Comparison of ENCODE assay signal across 9 mouse cellular contexts in genomic region chr9:114687639-114688038, GRCm38 (mm10). TPM values are rescaled to one million over a fixed set of nuclear protein-coding genes. Genes with fewer than 3 reads are reported as not detected.
DNase-seq lines count a peak whose midpoint lies in the region; ATAC-seq lines count a peak whose summit lies in the region.
"Had no signal": no experiment of that assay in that cellular context is flagged by ENCODE, and none has a peak within 500 bp of the region (broad histone marks: within the 10 kb centered on the region; RNA-seq: fewer than 3 reads in every experiment).

No protein-coding gene starts in this region.

- H3K27ac ChIP-seq in liver, embryonic 11.5 days (ENCODE audit: low read depth, low read length), result no peak overlapping the region
- H3K27ac ChIP-seq in forebrain, embryonic 11.5 days (ENCODE audit: low read depth, low read length), result no peak overlapping the region
- no peak overlapping the region for H3K27ac ChIP-seq in limb, embryonic 11.5 days (replicated peaks; ENCODE audit: low read depth, low read length)
- peak overlapping the region; percentile 98; the same call in 1 of the 2 replicates for H3K27ac ChIP-seq in neural tube, embryonic 15.5 days (replicated peaks)

- peaks cover 15% of the 10 kb centered on the region; the same call in 1 of the 2 replicates for H3K4me1 ChIP-seq in liver, embryonic 11.5 days (replicated peaks; ENCODE audit: control insufficient read depth, insufficient read depth, low read length)
- H3K4me1 ChIP-seq in forebrain, embryonic 11.5 days (replicated peaks; ENCODE audit: control insufficient read depth, insufficient read depth, low read length), result peaks cover 5% of the 10 kb centered on the region; the same call in 1 of the 2 replicates
- H3K4me1 ChIP-seq in limb, embryonic 11.5 days (ENCODE audit: control insufficient read depth, insufficient read depth, low read length), result peaks cover 13% of the 10 kb centered on the region
- H3K4me1 ChIP-seq in neural tube, embryonic 15.5 days, result peaks cover 28% of the 10 kb centered on the region

- H3K4me2 ChIP-seq in liver, embryonic 11.5 days, result peak overlapping the region; percentile 97
- H3K4me2 ChIP-seq in forebrain, embryonic 11.5 days (ENCODE audit: low read depth, low read length, severe bottlenecking), result peak overlapping the region; percentile 75; the same call in 1 of the 2 replicates
- H3K4me2 ChIP-seq in limb, embryonic 11.5 days (ENCODE audit: low read depth, severe bottlenecking), result peak overlapping the region; percentile 68
- H3K4me2 ChIP-seq in neural tube, embryonic 15.5 days, result peak overlapping the region; percentile 71

- peaks cover 4% of the 10 kb centered on the region; the same call in 1 of the 2 replicates for H3K36me3 ChIP-seq in liver, embryonic 11.5 days (ENCODE audit: control insufficient read depth, insufficient read depth, low read length)
- H3K36me3 ChIP-seq in forebrain, embryonic 11.5 days (ENCODE audit: control insufficient read depth, insufficient read depth, low read length), result no peaks in the 10 kb centered on the region
- peaks cover 3% of the 10 kb centered on the region; the same call in 1 of the 2 replicates for H3K36me3 ChIP-seq in limb, embryonic 11.5 days (ENCODE audit: control insufficient read depth, insufficient read depth, low read length)
- peaks cover 7% of the 10 kb centered on the region for H3K36me3 ChIP-seq in neural tube, embryonic 15.5 days

- no peak for ATAC-seq in liver, embryonic 11.5 days (replicated peaks; ENCODE audit: low FRiP score)
- ATAC-seq in forebrain, embryonic 11.5 days (replicated peaks; ENCODE audit: low FRiP score), result no peak
- no peak for ATAC-seq in limb, embryonic 11.5 days (ENCODE audit: insufficient number of reproducible peaks, low FRiP score, low TSS enrichment, low read depth)
- ATAC-seq in neural tube, embryonic 15.5 days (ENCODE audit: low FRiP score), result no peak

- no peak for DNase-seq in liver, embryonic 11.5 days (ENCODE audit: low spot score)
- DNase-seq in liver, result no peak
- DNase-seq in forebrain, embryonic 11.5 days (ENCODE audit: low spot score), result no peak
- no peak for DNase-seq in limb, embryonic 11.5 days (ENCODE audit: low spot score)
- DNase-seq in layer of hippocampus, adult 9-11 months, result no peak
- no peak for DNase-seq in frontal cortex, postnatal 36 days (ENCODE audit: low spot score in 2 of 2)
- DNase-seq in frontal cortex, postnatal 25 days (ENCODE audit: low spot score in 2 of 2), result no peak
- DNase-seq: lung, postnatal 10 days had no signal

- peak overlapping the region; percentile 92; the same call in 1 of the 2 replicates for H3K9ac ChIP-seq in liver, embryonic 11.5 days (ENCODE audit: low read depth, low read length)
- H3K9ac ChIP-seq in forebrain, embryonic 11.5 days (ENCODE audit: low read length), result peak overlapping the region; percentile 96
- no peak overlapping the region; the same call in 1 of the 2 replicates for H3K9ac ChIP-seq in limb, embryonic 11.5 days (ENCODE audit: low read length)
- H3K9ac ChIP-seq in neural tube, embryonic 15.5 days (replicated peaks), result peak overlapping the region; percentile 96

- H3K4me3 ChIP-seq in liver, embryonic 11.5 days (ENCODE audit: low read depth, low read length), result peak overlapping the region; percentile 91
- H3K4me3 ChIP-seq in forebrain, embryonic 11.5 days (ENCODE audit: low read depth, low read length), result peak overlapping the region; percentile 95
- peak overlapping the region; percentile 95 for H3K4me3 ChIP-seq in limb, embryonic 11.5 days (ENCODE audit: low read depth, low read length)
- H3K4me3 ChIP-seq in neural tube, embryonic 15.5 days (replicated peaks), result peak overlapping the region; percentile 84

- no peaks in the 10 kb centered on the region for H3K27me3 ChIP-seq in liver, embryonic 11.5 days (replicated peaks; ENCODE audit: control insufficient read depth, insufficient read depth, low read length)
- H3K27me3 ChIP-seq in forebrain, embryonic 11.5 days (ENCODE audit: control insufficient read depth, insufficient read depth, low read length), result no peaks in the 10 kb centered on the region
- H3K27me3 ChIP-seq in limb, embryonic 11.5 days (ENCODE audit: control insufficient read depth, insufficient read depth, low read length), result no peaks in the 10 kb centered on the region
- H3K27me3 ChIP-seq in neural tube, embryonic 15.5 days (replicated peaks), result no peaks in the 10 kb centered on the region

- H3K9me3 ChIP-seq in liver, embryonic 11.5 days (ENCODE audit: control insufficient read depth, low read length), result no peaks in the 10 kb centered on the region
- H3K9me3 ChIP-seq in forebrain, embryonic 11.5 days (ENCODE audit: control insufficient read depth, low read length), result no peaks in the 10 kb centered on the region
- no peaks in the 10 kb centered on the region for H3K9me3 ChIP-seq in limb, embryonic 11.5 days (ENCODE audit: control insufficient read depth, low read length)
- H3K9me3 ChIP-seq in neural tube, embryonic 15.5 days (replicated peaks), result no peaks in the 10 kb centered on the region

- WGBS in liver, embryonic 11.5 days, result 77% methylated on average over 13 of the region's 13 CpGs
- WGBS in forebrain, embryonic 11.5 days, result 72% methylated on average over 13 of the region's 13 CpGs
- 81% methylated on average over 13 of the region's 13 CpGs for WGBS in limb, embryonic 11.5 days
- WGBS in neural tube, embryonic 15.5 days, result 76% methylated on average over 13 of the region's 13 CpGs

RNA-seq across cellular contexts. Expression of gene Dync1li1, which starts 1.0 kb away (rescaled TPM):
- 47.3 and 51.8 TPM in 2 replicates for polyA plus RNA-seq in liver, embryonic 11.5 days (2014; fragmentation: Nextera tagmentation; extraction: Ambion mirVana)
- polyA plus RNA-seq in forebrain, embryonic 11.5 days (2014; fragmentation: Nextera tagmentation; extraction: Ambion mirVana), result 76.1 and 84.0 TPM in 2 replicates
- 62.1 and 65.6 TPM in 2 replicates for polyA plus RNA-seq in limb, embryonic 11.5 days (2014; fragmentation: Nextera tagmentation; extraction: Ambion mirVana)
- polyA plus RNA-seq in neural tube, embryonic 15.5 days (2015; fragmentation: Nextera tagmentation; extraction: Ambion mirVana), result 124 and 140 TPM in 2 replicates

RNA-seq across cellular contexts. Expression of gene Cmtm6, which starts 43.3 kb away (rescaled TPM):
- polyA plus RNA-seq in liver, embryonic 11.5 days (2014; fragmentation: Nextera tagmentation; extraction: Ambion mirVana), result 36.6 and 40.6 TPM in 2 replicates
- 26.9 and 27.2 TPM in 2 replicates for polyA plus RNA-seq in forebrain, embryonic 11.5 days (2014; fragmentation: Nextera tagmentation; extraction: Ambion mirVana)
- polyA plus RNA-seq in limb, embryonic 11.5 days (2014; fragmentation: Nextera tagmentation; extraction: Ambion mirVana), result 24.0 and 24.9 TPM in 2 replicates
- polyA plus RNA-seq in neural tube, embryonic 15.5 days (2015; fragmentation: Nextera tagmentation; extraction: Ambion mirVana), result 17.9 and 29.2 TPM in 2 replicates

RNA-seq across cellular contexts. Expression of gene Cnot10, which starts 47.7 kb away (rescaled TPM):
- 52.8 and 57.7 TPM in 2 replicates for polyA plus RNA-seq in liver, embryonic 11.5 days (2014; fragmentation: Nextera tagmentation; extraction: Ambion mirVana)
- 76.0 and 78.8 TPM in 2 replicates for polyA plus RNA-seq in forebrain, embryonic 11.5 days (2014; fragmentation: Nextera tagmentation; extraction: Ambion mirVana)
- polyA plus RNA-seq in limb, embryonic 11.5 days (2014; fragmentation: Nextera tagmentation; extraction: Ambion mirVana), result 71.8 and 80.7 TPM in 2 replicates
- 54.2 and 57.8 TPM in 2 replicates for polyA plus RNA-seq in neural tube, embryonic 15.5 days (2015; fragmentation: Nextera tagmentation; extraction: Ambion mirVana)
